Mouse (Mus musculus) mouse embryonic stem cell (cell line): ENCODE results near the gene Slc25a34.

Experiments
- in situ Hi-C, 2 experiments: fragments of 300-500 bp; cut with MboI; formaldehyde crosslinking; loops; 1 replicate in 1 of 2; 3 replicates in 1 of 2; pipeline ENCODE4 v1.14.3; 2019 to 2020; ENCODE audit warnings: low sequenced_read_pairs in 2 of 2, low pct_unique_long_range_greater_than_20kb in 1 of 2, mixed read lengths in 1 of 2; ENCODE audit not compliant: unreplicated experiment in 1 of 2

Gene Slc25a34

GRCm38 (mm10) chr4:141570821-141571220, 52.8 kb downstream of the Slc25a34 start:
- in situ Hi-C loops, result loop anchor here (25.0 kb wide), 1 partner anchor 491 kb away; no protein-coding TSS in a partner anchor

- in situ Hi-C loops, result loop anchor here (25.0 kb wide), 1 partner anchor 492 kb away; no protein-coding TSS in a partner anchor
These were observed 53.6 kb downstream of the Slc25a34 start for GRCm38 (mm10) chr4:141570004-141570403.

GRCm38 (mm10) chr4:141568966-141569365, 54.7 kb downstream of the Slc25a34 start:
- in situ Hi-C loops, result loop anchor here (5.0 to 25.0 kb wide), 3 partner anchors 282 to 493 kb away; no protein-coding TSS in a partner anchor
